Mouse (Mus musculus): ENCODE results near the gene Fam71f1. TPM values are rescaled to one million over a fixed set of nuclear protein-coding genes. Genes with fewer than 3 reads are reported as not detected.

Fam71f1 gene
- polyA plus RNA-seq, 1 experiment from 2014 or later = not detected

GRCm38 (mm10) chr6:29303251-29303650 lies 15.7 kb upstream of the Fam71f1 start:
- Histone ChIP-seq H3K27me3 (no peaks in the 10 kb centered on the region), H3K9ac (no peak overlapping the region), H3K4me1 (no peaks in the 10 kb centered on the region), H3K9me3 (no peaks in the 10 kb centered on the region), H3K27ac (no peak overlapping the region), H3K4me3 (no peak overlapping the region), H3K36me3 (no peaks in the 10 kb centered on the region), H3K4me2 (no peak overlapping the region)
- no peak for ATAC-seq (ENCODE audit: insufficient number of reproducible peaks, low FRiP score, low TSS enrichment, low read depth)

GRCm38 (mm10) chr6:29303726-29304125 lies 15.2 kb upstream of the Fam71f1 start:
- no peak overlapping the region for H3K4me3 ChIP-seq
- no peaks in the 10 kb centered on the region for H3K4me1 ChIP-seq
- no peaks in the 10 kb centered on the region for H3K27me3 ChIP-seq
- no peak overlapping the region for H3K9ac ChIP-seq
- no peak for ATAC-seq (ENCODE audit: insufficient number of reproducible peaks, low FRiP score, low TSS enrichment, low read depth)
- WGBS = 51% methylated on average over 5 of the region's 5 CpGs
- no peaks in the 10 kb centered on the region for H3K9me3 ChIP-seq
- H3K27ac ChIP-seq = no peak overlapping the region
- no peak overlapping the region for H3K4me2 ChIP-seq
- H3K36me3 ChIP-seq = no peaks in the 10 kb centered on the region

- H3K9me3 ChIP-seq = no peaks in the 10 kb centered on the region
- no peak overlapping the region for H3K4me3 ChIP-seq
- ATAC-seq (ENCODE audit: insufficient number of reproducible peaks, low FRiP score, low TSS enrichment, low read depth) = no peak
- no peak overlapping the region for H3K27ac ChIP-seq
- H3K4me1 ChIP-seq = no peaks in the 10 kb centered on the region
- H3K27me3 ChIP-seq = no peaks in the 10 kb centered on the region
- no peaks in the 10 kb centered on the region for H3K36me3 ChIP-seq
- no peak overlapping the region for H3K4me2 ChIP-seq
- H3K9ac ChIP-seq = no peak overlapping the region
- WGBS = 89% methylated on average over 4 of the region's 4 CpGs
Observed at GRCm38 (mm10) chr6:29305462-29305861, 13.5 kb upstream of the Fam71f1 start.

GRCm38 (mm10) chr6:29308846-29309605 lies 9.9 kb upstream of the Fam71f1 start:
- no peak overlapping the region for H3K27ac ChIP-seq
- WGBS = 85% methylated on average over 16 of the region's 16 CpGs

GRCm38 (mm10) chr6:29313690-29314202 lies 5.2 kb upstream of the Fam71f1 start:
- Histone ChIP-seq H3K9ac (no peak overlapping the region), H3K4me1 (no peaks in the 10 kb centered on the region), H3K27ac (no peak overlapping the region), H3K4me2 (no peak overlapping the region), H3K27me3 (no peaks in the 10 kb centered on the region), H3K36me3 (no peaks in the 10 kb centered on the region), H3K9me3 (no peaks in the 10 kb centered on the region), H3K4me3 (no peak overlapping the region)
- no peak for ATAC-seq (ENCODE audit: insufficient number of reproducible peaks, low FRiP score, low TSS enrichment, low read depth)
- WGBS = 69% methylated on average over 14 of the region's 14 CpGs

More at GRCm38 (mm10) chr6:29308846-29309605, 9.9 kb upstream of the Fam71f1 start:
- H3K9me3 ChIP-seq = no peaks in the 10 kb centered on the region
- H3K4me3 ChIP-seq = no peak overlapping the region
- no peak overlapping the region for H3K4me2 ChIP-seq
- no peak overlapping the region for H3K9ac ChIP-seq
- H3K36me3 ChIP-seq = no peaks in the 10 kb centered on the region
- ATAC-seq (ENCODE audit: insufficient number of reproducible peaks, low FRiP score, low TSS enrichment, low read depth) = no peak
- H3K4me1 ChIP-seq = no peaks in the 10 kb centered on the region
- no peaks in the 10 kb centered on the region for H3K27me3 ChIP-seq

- Histone ChIP-seq H3K27ac (no peak overlapping the region), H3K9ac (no peak overlapping the region), H3K36me3 (no peaks in the 10 kb centered on the region), H3K4me2 (no peak overlapping the region), H3K9me3 (no peaks in the 10 kb centered on the region), H3K4me1 (no peaks in the 10 kb centered on the region), H3K4me3 (no peak overlapping the region), H3K27me3 (no peaks in the 10 kb centered on the region)
- WGBS = 32% methylated on average over 2 of the region's 2 CpGs
- no peak for ATAC-seq (ENCODE audit: insufficient number of reproducible peaks, low FRiP score, low TSS enrichment, low read depth)
Observed at GRCm38 (mm10) chr6:29317286-29317685, 1.7 kb upstream of the Fam71f1 start.

GRCm38 (mm10) chr6:29317941-29318340 lies 999 bp upstream of the Fam71f1 start:
- H3K27ac ChIP-seq = no peak overlapping the region
- no peaks in the 10 kb centered on the region for H3K9me3 ChIP-seq
- no peak overlapping the region for H3K9ac ChIP-seq
- WGBS = 62% methylated on average over 3 of the region's 3 CpGs
- no peaks in the 10 kb centered on the region for H3K4me1 ChIP-seq
- no peak for ATAC-seq (ENCODE audit: insufficient number of reproducible peaks, low FRiP score, low TSS enrichment, low read depth)
- H3K36me3 ChIP-seq = no peaks in the 10 kb centered on the region
- no peak overlapping the region for H3K4me2 ChIP-seq
- no peaks in the 10 kb centered on the region for H3K27me3 ChIP-seq
- no peak overlapping the region for H3K4me3 ChIP-seq

- no peak for ATAC-seq (ENCODE audit: insufficient number of reproducible peaks, low FRiP score, low TSS enrichment, low read depth)
- H3K4me3 ChIP-seq = no peak overlapping the region
- no peaks in the 10 kb centered on the region for H3K27me3 ChIP-seq
- H3K36me3 ChIP-seq = no peaks in the 10 kb centered on the region
- no peak overlapping the region for H3K4me2 ChIP-seq
- no peak overlapping the region for H3K27ac ChIP-seq
- H3K4me1 ChIP-seq = no peaks in the 10 kb centered on the region
- H3K9ac ChIP-seq = no peak overlapping the region
- 59% methylated on average over 6 of the region's 6 CpGs for WGBS
- H3K9me3 ChIP-seq = no peaks in the 10 kb centered on the region
Observed at GRCm38 (mm10) chr6:29321586-29321985, 2.6 kb downstream of the Fam71f1 start.

GRCm38 (mm10) chr6:29322147-29322546 lies 3.2 kb downstream of the Fam71f1 start:
- H3K27me3 ChIP-seq = no peaks in the 10 kb centered on the region
- no peaks in the 10 kb centered on the region for H3K36me3 ChIP-seq
- H3K4me2 ChIP-seq = no peak overlapping the region
- WGBS = 90% methylated on average over 7 of the region's 7 CpGs
- no peaks in the 10 kb centered on the region for H3K9me3 ChIP-seq
- H3K4me3 ChIP-seq = no peak overlapping the region
- no peaks in the 10 kb centered on the region for H3K4me1 ChIP-seq
- H3K27ac ChIP-seq = no peak overlapping the region
- ATAC-seq (ENCODE audit: insufficient number of reproducible peaks, low FRiP score, low TSS enrichment, low read depth) = no peak
- H3K9ac ChIP-seq = no peak overlapping the region

- no peak overlapping the region for H3K4me2 ChIP-seq
- no peaks in the 10 kb centered on the region for H3K36me3 ChIP-seq
- no peak for ATAC-seq (ENCODE audit: insufficient number of reproducible peaks, low FRiP score, low TSS enrichment, low read depth)
- H3K27ac ChIP-seq = no peak overlapping the region
- H3K9ac ChIP-seq = no peak overlapping the region
- H3K9me3 ChIP-seq = no peaks in the 10 kb centered on the region
- H3K27me3 ChIP-seq = no peaks in the 10 kb centered on the region
- H3K4me1 ChIP-seq = no peaks in the 10 kb centered on the region
- 77% methylated on average over 4 of the region's 4 CpGs for WGBS
- no peak overlapping the region for H3K4me3 ChIP-seq
Observed at GRCm38 (mm10) chr6:29322735-29323134, 3.8 kb downstream of the Fam71f1 start.

GRCm38 (mm10) chr6:29326961-29327360 lies 8.0 kb downstream of the Fam71f1 start:
- Histone ChIP-seq H3K36me3 (no peaks in the 10 kb centered on the region), H3K4me2 (no peak overlapping the region), H3K9ac (no peak overlapping the region), H3K27me3 (no peaks in the 10 kb centered on the region), H3K4me1 (no peaks in the 10 kb centered on the region), H3K27ac (no peak overlapping the region), H3K4me3 (no peak overlapping the region), H3K9me3 (no peaks in the 10 kb centered on the region)
- 79% methylated on average over 9 of the region's 9 CpGs for WGBS
- ATAC-seq (ENCODE audit: insufficient number of reproducible peaks, low FRiP score, low TSS enrichment, low read depth) = no peak

GRCm38 (mm10) chr6:29329514-29329913 lies 10.6 kb downstream of the Fam71f1 start:
- Histone ChIP-seq H3K4me2 (no peak overlapping the region), H3K36me3 (no peaks in the 10 kb centered on the region), H3K27me3 (no peaks in the 10 kb centered on the region), H3K9ac (no peak overlapping the region), H3K9me3 (no peaks in the 10 kb centered on the region), H3K4me1 (no peaks in the 10 kb centered on the region), H3K4me3 (no peak overlapping the region), H3K27ac (no peak overlapping the region)
- ATAC-seq (ENCODE audit: insufficient number of reproducible peaks, low FRiP score, low TSS enrichment, low read depth) = no peak
- 64% methylated on average over 4 of the region's 4 CpGs for WGBS
